Mouse (Mus musculus): ENCODE measurements around the gene Ypel2. TPM values are rescaled to one million over a fixed set of nuclear protein-coding genes. Genes with fewer than 3 reads are reported as not detected.

Gene Ypel2
- total RNA-seq, 2 experiments from 2014 or later, result 12.5 to 13.0 TPM

GRCm38 (mm10) chr11:86995625-86996221 is 2.2 kb upstream of the Ypel2 start:
- peak; percentile 28 to 43 for DNase-seq (ENCODE audit: low spot score in 2 of 2)

GRCm38 (mm10) chr11:86994791-86995624 is 1.5 kb upstream of the Ypel2 start:
- DNase-seq (ENCODE audit: low spot score in 2 of 2), result no peak

DNA sequence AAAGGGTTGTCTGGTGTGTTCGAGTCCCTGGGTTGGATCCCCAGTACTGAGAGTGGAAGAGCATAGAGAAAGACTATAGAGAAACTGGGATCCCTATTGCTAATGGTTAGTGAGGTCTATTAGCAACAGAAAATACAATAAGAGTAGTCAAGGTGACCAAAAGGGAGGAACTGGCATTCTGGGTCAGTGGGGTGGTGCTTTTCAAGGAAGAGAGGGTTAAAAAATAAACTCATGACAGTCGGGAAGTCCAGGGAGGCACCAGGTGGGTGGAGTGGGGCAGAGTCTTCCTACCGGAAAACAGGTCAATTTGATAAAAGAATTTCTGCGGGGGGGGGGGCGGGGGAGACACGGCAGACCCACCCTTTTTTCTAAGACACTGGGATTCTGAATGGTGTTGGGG is 823 bp upstream of the Ypel2 start:
- DNase-seq (ENCODE audit: low spot score in 2 of 2), result no peak

GRCm38 (mm10) chr11:86992461-86992988 is 982 bp downstream of the Ypel2 start:
- DNase-seq (ENCODE audit: low spot score in 2 of 2), result no peak

GRCm38 (mm10) chr11:86991241-86991640 is 2.3 kb downstream of the Ypel2 start:
- DNase-seq (ENCODE audit: low spot score in 2 of 2), result no peak

- DNase-seq (ENCODE audit: low spot score in 2 of 2), result no peak
These were observed 3.2 kb downstream of the Ypel2 start for GRCm38 (mm10) chr11:86990309-86990708.

- DNase-seq (ENCODE audit: low spot score in 2 of 2), result no peak
These were observed 8.5 kb downstream of the Ypel2 start for GRCm38 (mm10) chr11:86984990-86985389.

DNA sequence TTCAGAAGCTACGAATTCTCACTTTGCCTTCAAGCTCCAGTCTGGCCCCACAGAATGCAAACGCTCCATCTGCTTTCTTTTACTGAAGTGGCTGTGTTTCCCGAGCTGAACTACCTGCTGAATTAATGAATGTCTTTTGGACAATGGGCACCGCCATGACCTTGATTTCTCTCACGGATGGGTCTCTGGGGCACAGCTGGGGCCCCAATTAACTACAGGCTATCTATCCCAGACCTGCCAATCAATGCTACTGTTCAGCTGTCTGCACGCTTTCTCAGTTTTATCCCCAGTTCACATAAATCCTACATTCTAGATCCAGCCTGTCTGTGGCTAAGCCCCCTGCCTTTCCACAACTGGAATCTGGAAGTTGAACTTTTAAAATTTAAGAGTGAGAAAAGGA is 10.5 kb downstream of the Ypel2 start:
- no peak for DNase-seq (ENCODE audit: low spot score in 2 of 2)

DNA sequence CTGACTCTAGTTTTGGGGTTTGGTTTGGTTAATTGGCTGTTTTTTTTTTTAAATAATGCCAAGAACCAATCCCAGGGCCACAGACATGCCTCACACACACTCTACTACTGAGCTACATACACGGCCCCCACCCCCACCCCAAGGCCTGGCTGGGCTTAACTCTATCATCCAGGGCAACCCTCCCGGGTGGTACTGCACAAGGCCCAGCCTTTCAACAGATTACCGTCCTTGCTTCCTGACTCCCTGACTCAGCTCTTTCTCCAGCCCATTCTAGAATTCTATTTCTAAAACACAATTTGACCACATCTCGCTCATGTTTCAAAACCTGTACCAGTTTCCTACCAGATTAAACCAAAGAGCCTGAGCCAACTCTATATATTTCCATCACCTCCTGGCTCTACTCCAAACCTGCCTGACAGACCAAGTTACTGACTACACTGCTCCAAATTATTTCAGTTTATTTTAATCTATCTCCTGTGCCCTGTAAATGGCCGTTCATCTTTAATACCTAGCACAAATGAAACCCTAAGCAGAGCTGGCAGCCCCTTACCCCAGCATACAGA is 12.2 kb downstream of the Ypel2 start:
- DNase-seq (ENCODE audit: low spot score in 2 of 2), result no peak

- DNase-seq (ENCODE audit: low spot score in 2 of 2), result no peak
These were observed 13.0 kb downstream of the Ypel2 start for GRCm38 (mm10) chr11:86980526-86980925.

GRCm38 (mm10) chr11:86979799-86980198 is 13.7 kb downstream of the Ypel2 start:
- no peak for DNase-seq (ENCODE audit: low spot score in 2 of 2)

DNA sequence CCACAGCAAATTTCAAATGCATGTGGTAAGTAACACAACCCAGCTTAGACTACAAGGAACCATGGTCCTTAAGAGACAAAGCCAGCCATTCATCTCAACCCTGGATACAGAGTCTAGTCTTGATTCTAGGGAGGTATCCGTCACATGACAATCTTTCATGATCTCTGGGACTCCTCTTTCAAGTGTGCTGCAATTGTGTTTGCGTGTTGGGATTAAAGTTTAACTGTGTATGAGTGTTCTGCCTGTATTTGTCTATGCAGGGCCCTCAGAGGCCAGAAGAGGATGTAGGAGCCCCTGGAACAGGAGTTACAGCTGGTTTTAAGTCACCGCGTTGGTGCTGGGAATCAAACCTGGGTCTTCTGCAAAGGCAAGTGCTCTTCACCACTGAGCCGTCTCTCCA is 16.3 kb downstream of the Ypel2 start:
- DNase-seq (ENCODE audit: low spot score in 2 of 2), result no peak

DNA sequence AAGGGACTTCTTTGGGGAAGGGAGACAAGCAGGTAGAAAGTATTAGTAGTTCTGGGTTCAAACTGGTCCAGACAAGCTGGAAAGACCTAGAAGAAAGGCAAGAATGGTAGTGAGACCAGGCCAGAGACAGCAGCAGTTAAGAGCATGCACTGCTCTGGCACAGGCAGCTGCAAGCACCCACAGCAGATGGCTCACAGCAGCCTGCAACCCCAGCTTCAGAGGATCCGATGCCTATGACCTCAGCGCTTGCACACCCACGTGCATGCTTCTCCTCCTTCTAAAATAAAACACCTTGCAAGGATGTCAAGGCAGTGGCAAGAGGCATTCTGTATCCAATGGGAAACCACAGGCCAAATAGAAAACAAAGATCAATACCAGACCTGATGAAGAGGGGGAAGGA is 19.1 kb downstream of the Ypel2 start:
- DNase-seq (ENCODE audit: low spot score in 2 of 2), result no peak

DNA sequence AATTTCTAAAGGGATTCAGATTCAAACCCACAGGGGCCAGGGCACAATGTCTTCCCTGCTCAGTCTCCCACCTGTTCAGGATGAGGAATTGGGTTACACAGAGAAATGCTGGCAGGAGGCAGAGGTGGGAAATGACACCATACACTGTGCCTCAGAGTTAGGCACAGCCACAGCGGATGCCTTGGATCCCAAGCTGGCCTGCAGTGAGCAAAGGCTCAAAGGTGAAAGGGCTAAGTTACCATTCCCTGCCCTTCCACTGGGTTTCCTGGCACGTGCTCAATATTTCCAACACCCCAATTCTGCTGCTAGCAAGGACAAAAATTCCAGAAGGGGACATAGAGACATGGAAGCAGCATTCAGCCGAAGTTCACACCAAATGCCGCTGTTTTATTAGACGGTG is 20.3 kb downstream of the Ypel2 start:
- DNase-seq (ENCODE audit: low spot score in 2 of 2), result no peak

GRCm38 (mm10) chr11:86971057-86971753 is 22.3 kb downstream of the Ypel2 start:
- no peak for DNase-seq (ENCODE audit: low spot score in 2 of 2)

GRCm38 (mm10) chr11:86969041-86969821 is 24.3 kb downstream of the Ypel2 start:
- no peak for DNase-seq (ENCODE audit: low spot score in 2 of 2)

DNA sequence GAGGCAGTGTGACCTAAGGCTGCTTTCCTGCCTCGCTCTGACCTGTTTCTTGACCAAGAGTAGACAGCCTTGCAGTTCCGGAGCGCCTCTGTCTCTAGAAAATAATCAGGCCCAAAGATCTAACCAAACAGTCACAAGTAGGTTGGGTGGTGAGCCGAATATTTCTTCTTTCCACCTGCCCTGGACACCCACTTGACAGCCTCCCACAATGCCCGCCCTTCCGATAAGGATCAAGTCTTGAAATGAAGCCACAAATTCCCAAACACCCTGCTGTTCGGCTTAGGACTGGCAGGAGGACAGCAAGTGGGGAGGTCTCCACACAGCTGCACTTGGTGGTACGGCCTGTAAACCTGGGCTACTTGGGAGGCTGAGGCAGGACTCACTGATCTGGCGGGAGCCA is 26.0 kb downstream of the Ypel2 start:
- no peak for DNase-seq (ENCODE audit: low spot score in 2 of 2)

DNA sequence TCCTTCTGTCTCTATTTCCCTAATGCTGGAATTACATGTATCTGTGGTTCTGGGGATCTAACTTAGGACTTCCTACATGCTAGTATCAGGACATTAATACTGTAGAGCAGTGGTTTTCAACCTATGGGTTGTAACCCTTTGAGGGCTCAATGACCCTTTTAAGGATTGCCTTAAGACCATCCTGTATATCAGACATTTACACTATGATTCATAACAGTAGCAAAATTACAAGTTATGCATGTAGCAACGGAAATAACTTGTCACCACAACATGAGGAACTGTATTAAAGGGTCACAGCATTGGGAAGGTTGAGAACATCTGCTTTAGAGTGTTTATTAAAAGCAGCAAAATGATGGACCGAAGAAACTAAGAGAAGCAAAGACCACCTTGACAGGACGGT is 26.8 kb downstream of the Ypel2 start:
- no peak for DNase-seq (ENCODE audit: low spot score in 2 of 2)

DNA sequence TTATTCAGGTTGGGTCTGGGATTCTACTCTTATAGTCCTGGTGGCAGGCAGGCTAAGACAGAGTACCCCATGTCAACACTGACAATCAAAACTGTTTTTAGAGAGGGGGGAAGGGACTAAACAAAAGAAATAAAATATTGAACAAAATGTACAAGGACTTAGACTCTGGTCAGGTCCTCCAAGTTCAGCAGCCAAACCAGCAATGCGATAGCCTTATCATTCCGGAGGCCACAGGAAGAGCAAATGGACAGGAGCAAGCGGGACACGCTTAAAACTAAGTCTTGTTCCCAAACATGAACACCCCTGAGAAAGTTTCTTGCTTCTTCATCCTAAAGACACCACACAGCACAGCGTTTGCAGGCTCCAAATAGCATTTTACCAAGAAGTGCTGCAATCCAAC is 28.4 kb downstream of the Ypel2 start:
- no peak for DNase-seq (ENCODE audit: low spot score in 2 of 2)

GRCm38 (mm10) chr11:86963698-86964097 is 29.8 kb downstream of the Ypel2 start:
- DNase-seq (ENCODE audit: low spot score in 2 of 2), result no peak

- DNase-seq (ENCODE audit: low spot score in 2 of 2), result no peak
These were observed 30.5 kb downstream of the Ypel2 start for GRCm38 (mm10) chr11:86963027-86963426.

All from gastrocnemius, postnatal 4 days (tissue).